Mouse (Mus musculus) lung, adult 2 months (tissue): Measurements from ENCODE around the gene Neurod2. TPM values are rescaled to one million over a fixed set of nuclear protein-coding genes. Genes with fewer than 3 reads are reported as not detected.

Source experiments
- DNase-seq: peaks from one replicate; pipeline ENCODE4 v3.0.0; 2022
- H3K4me1 ChIP-seq: fragments of 200-500 bp; 2 replicates; pipeline ENCODE4 v1.6.1; 2011; ENCODE audit warnings: low read length; ENCODE audit not compliant: control insufficient read depth, insufficient read depth
- H3K4me3 ChIP-seq: fragments of 200-500 bp; replicated peaks from 2 replicates; pipeline ENCODE3; 2011; ENCODE audit warnings: low read depth, mild to moderate bottlenecking, control low read depth, low read length; ENCODE audit errors: extremely low read depth
- CTCF ChIP-seq: fragments of 200-500 bp; IDR thresholded peaks from 2 replicates; pipeline ENCODE4 v1.5.1; 2011; ENCODE audit warnings: mild to moderate bottlenecking, low read length, control low read depth; ENCODE audit not compliant: insufficient read depth
- POLR2A ChIP-seq: fragments of 200-500 bp; IDR thresholded peaks from 2 replicates; pipeline ENCODE4 v1.6.1; 2011; ENCODE audit warnings: low read depth, mild to moderate bottlenecking, control low read depth, low read length, borderline replicate concordance; ENCODE audit errors: extremely low read depth
- WGBS: fragments of 180-500 bp; shearing (Covaris S2); methylation state at CpG from one replicate; pipeline ENCODE4 v1.1.7; 2018; 5-methylcytosine and 5-hydroxymethylcytosine counted together
- polyA plus RNA-seq: library from polyadenylated mRNA; depleted of rRNA; stranded (reverse); fragments of >200 nt; gene quantifications from 2 replicates; pipeline ENCODE4 v1.2.3, GENCODE M21; 2012

Gene Neurod2
- polyA plus RNA-seq, 1 experiment = not detected

- no peak for DNase-seq
Observed at GRCm38 (mm10) chr11:98327136-98328030, 2.1 kb downstream of the Neurod2 start.

DNA sequence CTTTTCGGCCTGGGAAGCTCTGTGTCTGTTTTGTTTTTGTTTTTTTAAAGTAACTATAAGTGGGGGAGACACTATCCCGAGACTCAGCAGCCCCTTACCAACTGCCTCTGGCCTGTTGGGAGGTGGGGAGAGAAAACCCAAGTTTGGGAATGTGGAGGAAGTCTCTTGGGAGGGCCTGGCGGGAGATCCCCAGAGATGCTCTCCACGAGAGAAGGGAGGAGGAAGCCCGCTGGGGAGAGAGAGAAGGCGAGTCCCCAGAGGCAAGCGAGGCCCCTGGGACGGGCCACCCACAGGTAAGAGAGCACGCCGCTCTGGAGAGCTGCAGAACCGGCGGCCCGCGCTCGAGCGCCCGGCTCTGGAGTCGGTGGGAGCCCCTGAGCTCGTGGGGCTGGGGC, 2.7 kb downstream of the Neurod2 start:
- DNase-seq = no peak
- Histone ChIP-seq H3K4me3 (no peak overlapping the region), H3K4me1 (peaks cover 7% of the 10 kb centered on the region; the same call in 1 of the 2 replicates)
- 2% methylated on average over 19 of the region's 19 CpGs for WGBS
- TF ChIP-seq CTCF (no peak), POLR2A (no peak)

More at GRCm38 (mm10) chr11:98327136-98328030, 2.1 kb downstream of the Neurod2 start:
- H3K4me3 ChIP-seq = no peak overlapping the region
- TF ChIP-seq POLR2A (no peak), CTCF (no peak)
- WGBS = 1% methylated on average over 97 of the region's 97 CpGs
- peaks cover 7% of the 10 kb centered on the region; the same call in 1 of the 2 replicates for H3K4me1 ChIP-seq

DNA sequence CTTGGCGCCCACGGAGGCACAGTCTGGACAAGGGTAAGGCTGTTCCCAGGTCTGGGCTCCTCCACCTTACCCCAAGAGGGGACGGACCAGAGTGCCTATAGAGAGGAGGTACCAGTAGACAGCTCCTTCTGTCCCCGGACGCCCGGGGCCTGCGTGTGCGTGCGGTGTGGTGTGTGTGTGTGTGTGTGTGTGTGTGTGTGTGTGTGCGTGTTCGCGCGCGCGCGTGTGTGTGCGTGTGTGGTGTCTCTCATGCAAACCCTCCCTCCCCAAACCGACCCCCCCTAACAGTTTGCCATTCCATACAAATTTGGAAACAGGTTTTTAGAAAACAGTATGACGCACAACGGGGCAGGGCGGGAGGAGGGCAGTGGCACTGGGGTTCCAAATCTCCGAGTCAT, 3.6 kb downstream of the Neurod2 start:
- DNase-seq = no peak
- TF ChIP-seq CTCF = no peak
- TF ChIP-seq POLR2A = no peak
- peaks cover 7% of the 10 kb centered on the region; the same call in 1 of the 2 replicates for H3K4me1 ChIP-seq
- no peak overlapping the region for H3K4me3 ChIP-seq
- WGBS = 6% methylated on average over 22 of the region's 22 CpGs

DNA sequence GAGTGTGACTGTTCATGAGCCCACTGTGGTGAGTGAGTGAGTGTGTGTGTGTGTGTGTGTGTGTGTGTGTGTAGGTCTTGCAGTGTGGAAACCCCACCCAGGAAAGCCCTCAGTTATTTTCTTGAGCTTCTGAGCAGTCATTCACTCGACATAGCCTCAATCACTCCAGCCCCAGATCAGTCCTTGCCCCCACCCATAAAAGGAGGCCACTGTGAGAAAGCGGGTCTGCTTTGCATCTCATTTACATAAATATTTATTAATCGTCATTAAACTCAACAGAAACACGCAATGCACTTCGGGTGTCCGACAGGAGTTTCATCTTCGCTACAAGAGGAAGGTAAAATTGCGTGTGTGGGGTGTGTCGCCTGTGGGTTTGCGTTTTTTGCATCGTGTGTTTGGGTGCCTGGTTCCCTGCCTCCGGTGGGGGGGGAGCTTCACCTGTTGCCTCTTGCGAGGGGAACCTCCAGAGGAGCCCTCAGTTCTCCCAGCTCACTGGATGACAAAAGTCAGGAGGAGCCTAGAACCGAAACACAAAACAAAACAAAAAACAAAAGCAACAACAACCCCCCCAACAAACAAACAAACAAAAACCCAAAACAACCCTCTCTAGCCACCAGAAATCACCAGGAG, 4.1 kb downstream of the Neurod2 start:
- WGBS = 8% methylated on average over 14 of the region's 14 CpGs
- TF ChIP-seq POLR2A = no peak
- no peak for TF ChIP-seq CTCF
- Histone ChIP-seq H3K4me3 (no peak overlapping the region), H3K4me1 (peaks cover 7% of the 10 kb centered on the region; the same call in 1 of the 2 replicates)
- no peak for DNase-seq

DNA sequence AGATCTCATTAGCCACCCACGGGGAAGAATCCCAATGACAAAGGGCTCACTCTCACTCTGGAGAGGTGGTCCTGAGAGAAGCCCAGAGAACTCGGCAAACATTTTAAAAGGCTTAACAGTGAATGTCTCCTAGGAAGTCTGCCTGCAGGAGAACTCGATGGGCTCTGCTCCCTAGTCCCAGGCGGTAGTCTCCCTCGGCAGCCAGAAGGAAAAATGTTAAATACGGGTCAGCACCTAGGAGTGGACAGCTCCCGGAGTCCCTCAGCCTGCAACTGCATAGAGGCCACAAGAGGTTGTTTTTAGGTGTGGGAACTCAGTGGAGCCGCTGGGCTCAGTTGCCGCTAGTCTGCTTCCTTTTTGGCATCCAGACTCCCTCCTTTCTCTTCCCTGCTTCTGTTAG, 5.5 kb downstream of the Neurod2 start:
- TF ChIP-seq CTCF (no peak), POLR2A (no peak)
- Histone ChIP-seq H3K4me3 (no peak overlapping the region), H3K4me1 (peaks cover 7% of the 10 kb centered on the region; the same call in 1 of the 2 replicates)
- 2% methylated on average over 9 of the region's 9 CpGs for WGBS
- DNase-seq = no peak

DNA sequence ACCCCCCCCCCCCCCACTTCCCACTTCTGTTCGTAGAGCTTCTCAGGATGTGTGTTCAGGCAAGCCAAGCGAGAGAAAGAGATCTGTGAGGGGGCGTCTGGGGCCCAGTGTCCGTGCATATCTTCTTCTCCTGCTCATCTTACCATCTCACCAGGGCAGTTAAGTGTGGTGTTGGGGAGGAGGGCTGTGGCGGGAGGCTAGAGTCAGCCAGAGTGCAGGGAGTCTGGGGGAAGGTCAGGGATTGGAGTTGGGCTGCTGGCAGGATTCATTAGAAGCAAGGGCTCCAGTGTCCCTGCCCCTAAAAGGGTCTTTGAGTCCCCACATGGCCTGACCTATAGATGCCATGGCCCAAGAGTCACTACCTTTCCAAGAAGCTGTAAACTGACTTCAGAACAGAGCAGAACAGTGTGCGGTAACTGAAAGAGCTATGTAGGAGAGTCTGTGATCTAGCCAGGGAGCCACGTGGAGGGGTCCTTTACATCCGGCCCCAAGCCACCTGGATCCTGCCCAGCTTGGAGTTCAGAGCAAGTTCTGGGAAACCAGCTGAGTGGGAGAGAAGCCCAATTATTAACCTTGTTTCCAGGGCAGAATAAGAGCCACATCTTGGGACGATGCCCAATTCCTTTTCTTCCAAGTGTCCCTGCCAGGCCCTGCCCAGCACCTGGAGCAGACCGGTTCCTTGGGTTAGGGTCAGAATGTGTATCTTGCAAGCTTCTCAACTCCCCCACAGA, 6.1 kb downstream of the Neurod2 start:
- 5% methylated on average over 10 of the region's 10 CpGs for WGBS
- TF ChIP-seq CTCF = no peak
- TF ChIP-seq POLR2A = no peak
- no peak for DNase-seq
- Histone ChIP-seq H3K4me3 (no peak overlapping the region), H3K4me1 (peaks cover 7% of the 10 kb centered on the region; the same call in 1 of the 2 replicates)

DNA sequence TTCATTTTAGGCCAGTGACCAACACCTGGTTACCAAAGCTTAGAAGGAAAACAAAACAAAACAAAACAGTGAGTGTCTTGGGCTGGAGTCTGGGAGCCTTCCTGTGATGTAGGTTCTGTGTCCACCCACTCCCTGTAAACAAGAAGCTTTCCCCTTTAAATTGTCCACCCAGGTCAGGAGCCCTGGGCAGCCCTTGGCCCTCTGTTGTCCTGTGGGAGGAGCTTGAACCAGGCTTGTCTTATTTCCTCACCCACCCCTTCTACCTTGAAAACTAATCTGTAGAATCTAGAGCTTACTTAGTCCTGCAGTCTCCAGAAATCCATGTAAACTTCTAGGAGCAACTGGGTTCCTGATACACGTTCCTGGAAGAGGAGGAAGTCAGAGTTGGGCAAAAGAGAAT, 7.3 kb downstream of the Neurod2 start:
- no peak for DNase-seq
- H3K4me1 ChIP-seq = no peaks in the 10 kb centered on the region
- no peak for TF ChIP-seq POLR2A
- no peak for TF ChIP-seq CTCF
- no peak overlapping the region for H3K4me3 ChIP-seq
- WGBS = 8% methylated on average over 1 of the region's 1 CpGs

GRCm38 (mm10) chr11:98321677-98322003, 7.8 kb downstream of the Neurod2 start:
- TF ChIP-seq POLR2A (no peak), CTCF (no peak)
- Histone ChIP-seq H3K4me3 (no peak overlapping the region), H3K4me1 (no peaks in the 10 kb centered on the region)
- WGBS = 12% methylated on average over 5 of the region's 5 CpGs
- no peak for DNase-seq
